Mouse (Mus musculus): ENCODE data around the gene Sorcs2. TPM values are rescaled to one million over a fixed set of nuclear protein-coding genes. Genes with fewer than 3 reads are reported as not detected.

Gene Sorcs2
- polyA plus RNA-seq, 1 experiment from 2014 or later, result 12.9 TPM

DNA sequence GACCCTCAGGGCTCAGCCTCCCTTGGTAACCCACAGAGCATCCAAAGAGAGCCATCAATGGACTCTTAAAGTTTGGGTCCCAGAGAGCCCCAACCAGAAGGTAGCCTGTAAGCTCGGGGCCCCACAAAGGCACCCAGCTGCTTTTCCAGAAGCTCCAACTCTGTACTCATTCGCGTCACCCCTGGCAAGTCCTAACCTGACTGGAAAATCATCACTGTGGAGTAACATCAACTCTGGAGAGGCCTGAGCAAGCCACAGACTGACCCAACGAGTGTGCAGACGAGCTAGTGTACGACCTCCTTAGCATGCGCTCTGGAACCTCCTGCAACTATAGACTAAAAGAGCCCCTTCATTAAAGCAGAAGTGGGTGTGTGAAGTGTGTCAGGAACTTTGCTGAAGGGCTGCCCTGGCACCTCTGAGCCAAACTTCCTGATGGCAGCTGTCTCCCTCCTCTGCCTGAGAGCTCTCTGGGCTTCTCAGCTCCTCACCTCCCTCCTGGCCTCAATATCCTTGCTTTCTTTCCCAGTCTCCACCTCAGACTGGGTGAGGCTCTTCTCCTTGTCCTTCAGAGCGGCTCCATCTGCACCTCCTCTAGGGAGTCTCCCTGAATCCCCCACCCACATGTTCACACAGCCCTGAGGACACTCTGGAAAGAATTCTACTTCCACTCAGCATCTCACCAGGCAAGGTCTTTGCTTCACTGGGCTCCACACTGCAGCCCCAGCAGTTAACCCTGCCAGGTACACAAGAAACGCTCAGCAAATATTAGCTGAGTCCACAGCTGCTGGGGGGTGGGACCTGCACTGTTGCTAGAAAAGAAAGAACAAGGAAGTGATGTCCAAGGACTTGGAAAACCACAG lies 8.0 kb downstream of the Sorcs2 start:
- WGBS, result 80% methylated on average over 9 of the region's 9 CpGs
- no peaks in the 10 kb centered on the region for H3K36me3 ChIP-seq
- H3K4me2 ChIP-seq (replicated peaks), result no peak overlapping the region
- H3K27ac ChIP-seq, result 0 out of 2 replicates have a peak overlapping the region, but pooled peaks have one; percentile 17
- H3K27me3 ChIP-seq, result no peaks in the 10 kb centered on the region
- no peak overlapping the region for H3K4me3 ChIP-seq
- no peaks in the 10 kb centered on the region for H3K9me3 ChIP-seq
- no peak overlapping the region for H3K9ac ChIP-seq
- H3K4me1 ChIP-seq, result peaks cover 15% of the 10 kb centered on the region
- no peak for ATAC-seq (ENCODE audit: insufficient number of reproducible peaks, insufficient read depth, low FRiP score, low TSS enrichment)

- Histone ChIP-seq H3K27me3 (no peaks in the 10 kb centered on the region), H3K9ac (no peak overlapping the region), H3K36me3 (no peaks in the 10 kb centered on the region), H3K4me3 (no peak overlapping the region), H3K4me2 (replicated peaks) (peak overlapping the region; percentile 17; the same call in 1 of the 2 replicates), H3K4me1 (peaks cover 25% of the 10 kb centered on the region), H3K27ac (peak overlapping the region; percentile 72), H3K9me3 (no peaks in the 10 kb centered on the region)
- no peak for ATAC-seq (ENCODE audit: insufficient number of reproducible peaks, insufficient read depth, low FRiP score, low TSS enrichment)
- WGBS, result 4% methylated on average over 5 of the region's 5 CpGs
Observed at GRCm38 (mm10) chr5:36385062-36385461, 12.9 kb downstream of the Sorcs2 start.

DNA sequence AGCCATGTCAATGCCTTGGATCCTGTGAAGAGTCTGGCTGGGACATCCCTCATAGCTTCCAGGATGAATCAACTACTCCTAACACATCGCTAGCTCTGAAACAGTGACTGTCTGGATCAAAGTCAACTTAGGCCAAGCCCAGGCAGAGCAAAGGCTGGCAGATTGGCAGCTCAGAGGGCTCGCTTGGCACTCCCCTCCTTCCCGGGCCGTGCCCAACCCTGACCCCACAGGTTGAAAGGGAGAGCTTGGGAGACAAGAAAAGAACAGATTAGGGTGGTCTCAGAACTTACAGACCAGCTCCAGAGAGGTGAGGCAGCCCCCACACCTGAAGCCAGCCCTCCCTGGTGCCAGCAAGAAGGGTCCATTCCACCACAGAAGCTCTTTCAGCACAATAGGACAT lies 14.5 kb downstream of the Sorcs2 start:
- peaks cover 25% of the 10 kb centered on the region for H3K4me1 ChIP-seq
- no peak for ATAC-seq (ENCODE audit: insufficient number of reproducible peaks, insufficient read depth, low FRiP score, low TSS enrichment)
- 85% methylated on average over 4 of the region's 4 CpGs for whole genome bisulfite sequencing

DNA sequence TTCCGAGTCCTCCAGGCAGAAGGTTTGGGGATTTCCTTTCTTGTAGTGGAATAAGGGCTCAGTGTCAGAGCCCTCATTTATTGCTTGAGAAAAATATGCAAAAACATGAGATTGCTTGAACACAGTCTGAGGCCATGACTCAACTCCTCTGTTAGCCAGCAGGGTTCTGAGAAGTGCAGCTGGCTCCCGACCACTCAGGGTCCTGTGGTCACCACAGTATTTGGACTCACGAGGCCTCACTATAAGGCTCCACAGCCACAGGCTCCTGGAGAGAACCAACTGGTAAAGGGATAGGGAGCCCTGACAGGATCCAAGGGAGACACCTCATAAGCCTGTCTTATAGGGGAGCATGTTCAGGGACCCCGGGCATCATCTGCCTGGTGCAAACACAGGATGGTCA lies 15.2 kb downstream of the Sorcs2 start:
- Histone ChIP-seq H3K27ac (peak overlapping the region; percentile 47; the same call in 1 of the 2 replicates), H3K36me3 (no peaks in the 10 kb centered on the region), H3K4me1 (peaks cover 32% of the 10 kb centered on the region), H3K4me2 (replicated peaks) (no peak overlapping the region), H3K4me3 (no peak overlapping the region), H3K9ac (no peak overlapping the region), H3K27me3 (no peaks in the 10 kb centered on the region), H3K9me3 (no peaks in the 10 kb centered on the region)
- ATAC-seq (ENCODE audit: insufficient number of reproducible peaks, insufficient read depth, low FRiP score, low TSS enrichment), result no peak
- 81% methylated on average over 4 of the region's 4 CpGs for WGBS

More for the DNA sequence above, 14.5 kb downstream of the Sorcs2 start:
- no peaks in the 10 kb centered on the region for H3K36me3 ChIP-seq
- no peak overlapping the region for H3K9ac ChIP-seq
- H3K27ac ChIP-seq, result no peak overlapping the region
- no peaks in the 10 kb centered on the region for H3K9me3 ChIP-seq
- no peak overlapping the region for H3K4me2 ChIP-seq (replicated peaks)
- no peak overlapping the region for H3K4me3 ChIP-seq
- no peaks in the 10 kb centered on the region for H3K27me3 ChIP-seq

GRCm38 (mm10) chr5:36382134-36382693 lies 15.7 kb downstream of the Sorcs2 start:
- ATAC-seq (ENCODE audit: insufficient number of reproducible peaks, insufficient read depth, low FRiP score, low TSS enrichment), result no peak
- H3K36me3 ChIP-seq, result no peaks in the 10 kb centered on the region
- no peak overlapping the region for H3K4me2 ChIP-seq (replicated peaks)
- H3K27ac ChIP-seq, result no peak overlapping the region
- no peak overlapping the region for H3K9ac ChIP-seq
- no peaks in the 10 kb centered on the region for H3K27me3 ChIP-seq
- 56% methylated on average over 8 of the region's 8 CpGs for WGBS
- no peaks in the 10 kb centered on the region for H3K9me3 ChIP-seq
- peaks cover 37% of the 10 kb centered on the region for H3K4me1 ChIP-seq
- no peak overlapping the region for H3K4me3 ChIP-seq

- Histone ChIP-seq H3K4me3 (no peak overlapping the region), H3K4me1 (peaks cover 41% of the 10 kb centered on the region), H3K36me3 (no peaks in the 10 kb centered on the region), H3K27ac (no peak overlapping the region), H3K4me2 (replicated peaks) (no peak overlapping the region), H3K9ac (no peak overlapping the region; the same call in 1 of the 2 replicates), H3K27me3 (no peaks in the 10 kb centered on the region), H3K9me3 (no peaks in the 10 kb centered on the region)
- 73% methylated on average over 6 of the region's 6 CpGs for WGBS
- ATAC-seq (ENCODE audit: insufficient number of reproducible peaks, insufficient read depth, low FRiP score, low TSS enrichment), result no peak
Observed at GRCm38 (mm10) chr5:36379938-36380511, 17.9 kb downstream of the Sorcs2 start.

GRCm38 (mm10) chr5:36378370-36378738 lies 19.6 kb downstream of the Sorcs2 start:
- Histone ChIP-seq H3K27me3 (no peaks in the 10 kb centered on the region), H3K4me3 (no peak overlapping the region), H3K4me2 (replicated peaks) (no peak overlapping the region), H3K4me1 (peaks cover 46% of the 10 kb centered on the region), H3K36me3 (no peaks in the 10 kb centered on the region), H3K9ac (no peak overlapping the region), H3K9me3 (no peaks in the 10 kb centered on the region), H3K27ac (peak overlapping the region; percentile 30; the same call in 1 of the 2 replicates)
- ATAC-seq (ENCODE audit: insufficient number of reproducible peaks, insufficient read depth, low FRiP score, low TSS enrichment), result no peak
- 92% methylated on average over 2 of the region's 2 CpGs for WGBS

- Histone ChIP-seq H3K27me3 (no peaks in the 10 kb centered on the region), H3K27ac (peak overlapping the region; percentile 30), H3K9me3 (no peaks in the 10 kb centered on the region), H3K4me3 (no peak overlapping the region), H3K4me1 (peaks cover 49% of the 10 kb centered on the region), H3K9ac (no peak overlapping the region), H3K4me2 (replicated peaks) (no peak overlapping the region), H3K36me3 (no peaks in the 10 kb centered on the region)
- 72% methylated on average over 8 of the region's 8 CpGs for WGBS
- no peak for ATAC-seq (ENCODE audit: insufficient number of reproducible peaks, insufficient read depth, low FRiP score, low TSS enrichment)
Observed at GRCm38 (mm10) chr5:36377456-36378369, 20.2 kb downstream of the Sorcs2 start.

DNA sequence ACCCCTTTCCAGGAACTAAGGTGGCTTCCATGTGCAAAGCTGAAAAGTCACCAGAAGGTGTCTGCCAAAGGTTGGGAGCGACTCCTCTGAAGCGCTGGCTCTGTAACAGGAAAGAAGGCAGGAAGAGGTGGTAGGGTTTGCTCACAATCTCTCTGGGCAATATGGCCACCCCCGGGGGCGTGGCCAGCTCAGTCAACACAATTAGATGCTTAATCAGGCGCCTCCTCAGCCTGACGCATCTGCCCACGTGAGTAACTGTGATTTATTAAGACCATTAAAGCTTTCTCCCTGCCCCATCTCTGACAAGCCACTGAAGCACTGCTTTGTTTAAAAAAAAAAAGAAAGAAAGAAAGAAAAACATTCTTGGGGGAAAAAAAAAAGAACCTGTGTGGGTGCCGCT lies 22.1 kb downstream of the Sorcs2 start:
- H3K4me2 ChIP-seq (replicated peaks), result no peak overlapping the region
- no peaks in the 10 kb centered on the region for H3K9me3 ChIP-seq
- no peak for ATAC-seq (ENCODE audit: insufficient number of reproducible peaks, insufficient read depth, low FRiP score, low TSS enrichment)
- no peak overlapping the region for H3K27ac ChIP-seq
- no peaks in the 10 kb centered on the region for H3K36me3 ChIP-seq
- 74% methylated on average over 8 of the region's 8 CpGs for WGBS
- no peak overlapping the region for H3K9ac ChIP-seq
- peaks cover 58% of the 10 kb centered on the region for H3K4me1 ChIP-seq
- no peak overlapping the region for H3K4me3 ChIP-seq
- H3K27me3 ChIP-seq, result no peaks in the 10 kb centered on the region

- Histone ChIP-seq H3K27ac (peak overlapping the region; percentile 61; the same call in 1 of the 2 replicates), H3K4me2 (replicated peaks) (no peak overlapping the region), H3K9me3 (no peaks in the 10 kb centered on the region), H3K4me3 (no peak overlapping the region), H3K36me3 (no peaks in the 10 kb centered on the region), H3K27me3 (no peaks in the 10 kb centered on the region), H3K4me1 (peaks cover 61% of the 10 kb centered on the region), H3K9ac (no peak overlapping the region)
- no peak for ATAC-seq (ENCODE audit: insufficient number of reproducible peaks, insufficient read depth, low FRiP score, low TSS enrichment)
- WGBS, result 43% methylated on average over 19 of the region's 19 CpGs
Observed at GRCm38 (mm10) chr5:36374221-36375050, 23.5 kb downstream of the Sorcs2 start.
